Mouse (Mus musculus) bone marrow macrophage, adult 2 months (primary cell): ENCODE results near the gene Plin4.

Experiments
- CTCF ChIP-seq: IDR thresholded peaks from 2 replicates; pipeline ENCODE4 v1.5.1; 2012; ENCODE audit warnings: low read depth, mild to moderate bottlenecking, low read length, moderate library complexity
- POLR2A ChIP-seq: IDR thresholded peaks from 2 replicates; pipeline ENCODE4 v1.6.1; 2012; ENCODE audit warnings: mild to moderate bottlenecking, low read depth, low read length, borderline replicate concordance

DNA sequence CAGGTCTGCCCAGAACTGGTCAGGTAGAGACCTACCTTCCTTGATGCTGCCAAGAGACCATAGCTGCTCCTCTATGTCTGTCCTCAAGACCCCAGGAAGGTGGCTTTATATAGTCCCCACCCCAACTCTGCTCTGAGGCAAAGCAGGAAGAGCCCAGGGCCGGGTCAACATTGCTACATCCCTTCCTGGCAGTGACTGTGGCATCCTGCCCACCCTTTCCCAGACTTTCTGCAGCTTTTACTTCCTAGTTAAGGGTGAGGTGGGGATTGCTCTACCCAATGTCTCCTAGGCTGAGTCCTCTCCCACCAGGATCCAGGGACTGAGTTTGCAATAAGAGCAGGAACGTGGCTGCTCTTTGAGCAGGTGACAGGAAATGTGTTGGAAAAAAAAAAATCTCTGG, 12.2 kb upstream of the Plin4 start, which contains the start of gene Lrg1:
- no peak for TF ChIP-seq CTCF
- no peak for TF ChIP-seq POLR2A
